Mouse (Mus musculus) midbrain, embryonic 14.5 days (tissue): ENCODE results near the gene Mnd1. TPM values are rescaled to one million over a fixed set of nuclear protein-coding genes. Genes with fewer than 3 reads are reported as not detected.

Experiments
- ATAC-seq: fragments of 200-750 bp; cut with Nextera tagmentation; 2 replicates; pipeline ENCODE4 v1.8.0; 2017; ENCODE audit warnings: moderate number of reproducible peaks, moderate library complexity; ENCODE audit not compliant: low FRiP score, low TSS enrichment
- DNase-seq: peaks from one replicate; pipeline ENCODE4 v3.0.0-alpha.2; 2015
- H3K27ac ChIP-seq: fragments of 300-500 bp; sonication (generic); replicated peaks from 2 replicates; pipeline ENCODE4 v1.5.1; 2014; ENCODE audit warnings: mild to moderate bottlenecking, low read depth, low read length, moderate library complexity
- H3K27me3 ChIP-seq: fragments of 300-500 bp; sonication (generic); 2 replicates; pipeline ENCODE4 v1.6.1; 2014; ENCODE audit warnings: low read length, control low read depth, mixed read lengths; ENCODE audit not compliant: control insufficient read depth, insufficient read depth
- H3K36me3 ChIP-seq: fragments of 300-500 bp; sonication (generic); 2 replicates; pipeline ENCODE4 v1.6.1; 2014; ENCODE audit warnings: low read length, control low read depth; ENCODE audit not compliant: control insufficient read depth, insufficient read depth
- H3K4me1 ChIP-seq: fragments of 300-500 bp; sonication (generic); 2 replicates; pipeline ENCODE4 v1.6.1; 2014; ENCODE audit warnings: mild to moderate bottlenecking, antibody characterized with exemption, low read length, control low read depth; ENCODE audit not compliant: control insufficient read depth, insufficient read depth
- H3K4me2 ChIP-seq: fragments of 300-500 bp; sonication (generic); 2 replicates; pipeline ENCODE4 v1.6.1; 2014; ENCODE audit warnings: mild to moderate bottlenecking, low read length, moderate library complexity
- H3K4me3 ChIP-seq: fragments of 300-500 bp; sonication (generic); replicated peaks from 2 replicates; pipeline ENCODE4 v1.5.1; 2014; ENCODE audit warnings: low read depth, low read length
- H3K9ac ChIP-seq: fragments of 300-500 bp; sonication (generic); replicated peaks from 2 replicates; pipeline ENCODE4 v1.6.1; 2014; ENCODE audit warnings: mild to moderate bottlenecking, low read length, moderate library complexity
- H3K9me3 ChIP-seq: fragments of 300-500 bp; sonication (generic); 2 replicates; pipeline ENCODE4 v1.6.1; 2016; ENCODE audit warnings: low read length, control low read depth, mixed read lengths; ENCODE audit not compliant: control insufficient read depth
- WGBS: fragments of 180-500 bp; shearing (Covaris S2); extraction: QIAGEN DNeasy Blood & Tissue Kit; methylation state at CpG from one replicate; pipeline ENCODE4 v1.1.7; 2014; 5-methylcytosine and 5-hydroxymethylcytosine counted together
- polyA plus RNA-seq: library from polyadenylated mRNA; unstranded; fragments of >200 nt; fragmentation: Nextera tagmentation; extraction: Ambion mirVana; gene quantifications from 2 replicates; pipeline ENCODE4 v1.2.1, GENCODE M21; 2014

Gene Mnd1
- polyA plus RNA-seq, 1 experiment from 2014 or later: 1.2 TPM

GRCm38 (mm10) chr3:84189629-84190173, 34.1 kb upstream of the Mnd1 start:
- Histone ChIP-seq H3K36me3 (peaks cover 61% of the 10 kb centered on the region), H3K4me1 (peaks cover 7% of the 10 kb centered on the region; the same call in 1 of the 2 replicates), H3K9ac (no peak overlapping the region), H3K4me2 (no peak overlapping the region), H3K4me3 (no peak overlapping the region), H3K27ac (no peak overlapping the region), H3K9me3 (0 out of 2 replicates have a peak, but pooled peaks cover 3% of the 10 kb centered on the region), H3K27me3 (no peaks in the 10 kb centered on the region)
- no peak for DNase-seq
- ATAC-seq: no peak
- 73% methylated on average over 10 of the region's 10 CpGs for WGBS

- ATAC-seq: no peak
- H3K27ac ChIP-seq: no peak overlapping the region
- H3K4me3 ChIP-seq: no peak overlapping the region
- peaks cover 34% of the 10 kb centered on the region for H3K36me3 ChIP-seq
- no peak overlapping the region for H3K4me2 ChIP-seq
- H3K9ac ChIP-seq: no peak overlapping the region
- peaks cover 16% of the 10 kb centered on the region for H3K4me1 ChIP-seq
- 0 out of 2 replicates have a peak, but pooled peaks cover 3% of the 10 kb centered on the region for H3K9me3 ChIP-seq
- 24% methylated on average over 4 of the region's 4 CpGs for WGBS
- no peak for DNase-seq
- no peaks in the 10 kb centered on the region for H3K27me3 ChIP-seq
These were observed 26.1 kb upstream of the Mnd1 start for GRCm38 (mm10) chr3:84181717-84182116.

GRCm38 (mm10) chr3:84181102-84181501, 25.5 kb upstream of the Mnd1 start:
- Histone ChIP-seq H3K27ac (no peak overlapping the region; the same call in 1 of the 2 replicates), H3K4me2 (no peak overlapping the region), H3K27me3 (no peaks in the 10 kb centered on the region), H3K4me3 (no peak overlapping the region), H3K9me3 (0 out of 2 replicates have a peak, but pooled peaks cover 3% of the 10 kb centered on the region), H3K9ac (peak overlapping the region; percentile 12; the same call in 1 of the 2 replicates), H3K36me3 (peaks cover 32% of the 10 kb centered on the region), H3K4me1 (peaks cover 16% of the 10 kb centered on the region)
- 18% methylated on average over 8 of the region's 8 CpGs for WGBS
- ATAC-seq (no peak), DNase-seq (peak; percentile 32)

- H3K27me3 ChIP-seq: no peaks in the 10 kb centered on the region
- ATAC-seq: no peak
- H3K4me3 ChIP-seq: no peak overlapping the region
- no peak for DNase-seq
- H3K4me1 ChIP-seq: peaks cover 16% of the 10 kb centered on the region
- WGBS: 79% methylated on average over 2 of the region's 2 CpGs
- H3K9me3 ChIP-seq: 0 out of 2 replicates have a peak, but pooled peaks cover 3% of the 10 kb centered on the region
- H3K4me2 ChIP-seq: no peak overlapping the region
- no peak overlapping the region for H3K9ac ChIP-seq
- H3K36me3 ChIP-seq: peaks cover 38% of the 10 kb centered on the region
- no peak overlapping the region for H3K27ac ChIP-seq
These were observed 24.7 kb upstream of the Mnd1 start for GRCm38 (mm10) chr3:84180304-84180703.

GRCm38 (mm10) chr3:84177834-84178233, 22.2 kb upstream of the Mnd1 start:
- whole genome bisulfite sequencing: 74% methylated on average over 2 of the region's 2 CpGs
- Histone ChIP-seq H3K36me3 (peaks cover 44% of the 10 kb centered on the region), H3K4me3 (no peak overlapping the region), H3K27me3 (no peaks in the 10 kb centered on the region), H3K9ac (no peak overlapping the region), H3K4me2 (no peak overlapping the region), H3K9me3 (no peaks in the 10 kb centered on the region), H3K4me1 (peaks cover 16% of the 10 kb centered on the region), H3K27ac (no peak overlapping the region)
- ATAC-seq: no peak
- DNase-seq: no peak

GRCm38 (mm10) chr3:84175337-84176315, 20.0 kb upstream of the Mnd1 start:
- Histone ChIP-seq H3K27me3 (no peaks in the 10 kb centered on the region), H3K4me3 (no peak overlapping the region), H3K9me3 (no peaks in the 10 kb centered on the region), H3K36me3 (peaks cover 65% of the 10 kb centered on the region), H3K9ac (no peak overlapping the region), H3K4me2 (no peak overlapping the region), H3K4me1 (peaks cover 2% of the 10 kb centered on the region), H3K27ac (no peak overlapping the region)
- ATAC-seq (peak; percentile 79; the same call in 1 of the 2 replicates), DNase-seq (peak; percentile 90)
- WGBS: 35% methylated on average over 7 of the region's 7 CpGs

- DNase-seq (no peak), ATAC-seq (no peak)
- no peaks in the 10 kb centered on the region for H3K4me1 ChIP-seq
- H3K27ac ChIP-seq: no peak within 1 kb of the TSS
- H3K4me2 ChIP-seq: no peak within 1 kb of the TSS
- H3K4me3 ChIP-seq: no peak within 1 kb of the TSS
- WGBS: 79% methylated on average over 11 of the region's 11 CpGs
- no peaks in the 10 kb centered on the region for H3K27me3 ChIP-seq
- no peaks in the 10 kb centered on the region for H3K9me3 ChIP-seq
- H3K9ac ChIP-seq: no peak within 1 kb of the TSS
- peaks cover 77% of the 10 kb centered on the region for H3K36me3 ChIP-seq
These were observed 18.1 kb upstream of the Mnd1 start, which contains the start of gene Gm6525 for GRCm38 (mm10) chr3:84173581-84174154. Gm6525 (plus strand) TSS chr3:84174104.

GRCm38 (mm10) chr3:84172406-84172805, 16.8 kb upstream of the Mnd1 start:
- H3K36me3 ChIP-seq: peaks cover 77% of the 10 kb centered on the region
- no peak overlapping the region for H3K9ac ChIP-seq
- H3K4me3 ChIP-seq: no peak overlapping the region
- no peak overlapping the region for H3K27ac ChIP-seq
- no peaks in the 10 kb centered on the region for H3K4me1 ChIP-seq
- H3K27me3 ChIP-seq: no peaks in the 10 kb centered on the region
- no peaks in the 10 kb centered on the region for H3K9me3 ChIP-seq
- DNase-seq: no peak
- H3K4me2 ChIP-seq: no peak overlapping the region
- ATAC-seq: no peak
- 49% methylated on average over 11 of the region's 11 CpGs for WGBS
